Mouse (Mus musculus): ENCODE data around the gene Camk2b. TPM values are rescaled to one million over a fixed set of nuclear protein-coding genes. Genes with fewer than 3 reads are reported as not detected.
"Not testable (repeated sequence)": the region's sequence is repeated elsewhere in the genome, so short reads cannot be mapped to it uniquely, and the experiment has no call there.

The Camk2b gene
- polyA plus RNA-seq, 1 experiment from 2014 or later, result 4.0 TPM

GRCm38 (mm10) chr11:6007010-6007778 lies 59.0 kb downstream of the Camk2b start:
- not testable (repeated sequence) for H3K9me3 ChIP-seq; H3K4me1 ChIP-seq; H3K9ac ChIP-seq; H3K27ac ChIP-seq; ATAC-seq (ENCODE audit: insufficient read depth, low FRiP score, low read depth); H3K27me3 ChIP-seq (replicated peaks); H3K36me3 ChIP-seq
- 4% methylated on average over 22 of the region's 49 CpGs for WGBS
- Histone ChIP-seq H3K4me2 (peak overlapping the region; percentile 55), H3K4me3 (replicated peaks) (peak overlapping the region; percentile 44)

GRCm38 (mm10) chr11:6006351-6007009 lies 59.7 kb downstream of the Camk2b start:
- Histone ChIP-seq H3K4me2 (peak overlapping the region; percentile 55), H3K4me1 (peaks cover 16% of the 10 kb centered on the region), H3K4me3 (replicated peaks) (peak overlapping the region; percentile 44)
- H3K9me3 ChIP-seq; ATAC-seq (ENCODE audit: insufficient read depth, low FRiP score, low read depth); H3K9ac ChIP-seq; H3K27ac ChIP-seq; H3K36me3 ChIP-seq; H3K27me3 ChIP-seq (replicated peaks): not testable (repeated sequence)
- 8% methylated on average over 40 of the region's 44 CpGs for WGBS

GRCm38 (mm10) chr11:6005374-6006043 lies 60.7 kb downstream of the Camk2b start:
- H3K4me2 ChIP-seq; H3K4me3 ChIP-seq (replicated peaks); H3K36me3 ChIP-seq; H3K27me3 ChIP-seq (replicated peaks); H3K9ac ChIP-seq; H3K9me3 ChIP-seq: not testable (repeated sequence)
- WGBS, result 18% methylated on average over 1 of the region's 4 CpGs
- Histone ChIP-seq H3K27ac (peak overlapping the region; percentile 63; the same call in 1 of the 2 replicates), H3K4me1 (peaks cover 25% of the 10 kb centered on the region)
- peak; percentile 24; the same call in 1 of the 2 replicates for ATAC-seq (ENCODE audit: insufficient read depth, low FRiP score, low read depth)

GRCm38 (mm10) chr11:6003046-6003639 lies 63.0 kb downstream of the Camk2b start:
- Histone ChIP-seq H3K27me3 (replicated peaks) (no peaks in the 10 kb centered on the region), H3K4me1 (peaks cover 37% of the 10 kb centered on the region), H3K9me3 (no peaks in the 10 kb centered on the region), H3K27ac (no peak overlapping the region), H3K4me3 (replicated peaks) (no peak overlapping the region), H3K36me3 (no peaks in the 10 kb centered on the region), H3K9ac (no peak overlapping the region), H3K4me2 (no peak overlapping the region)
- ATAC-seq (ENCODE audit: insufficient read depth, low FRiP score, low read depth), result no peak
- 43% methylated on average over 2 of the region's 2 CpGs for WGBS

- Histone ChIP-seq H3K4me2 (no peak overlapping the region), H3K9me3 (no peaks in the 10 kb centered on the region), H3K9ac (no peak overlapping the region), H3K27ac (peak overlapping the region; percentile 91; the same call in 1 of the 2 replicates), H3K4me1 (peaks cover 37% of the 10 kb centered on the region), H3K27me3 (replicated peaks) (no peaks in the 10 kb centered on the region), H3K36me3 (no peaks in the 10 kb centered on the region), H3K4me3 (replicated peaks) (no peak overlapping the region)
- peak; percentile 17; the same call in 1 of the 2 replicates for ATAC-seq (ENCODE audit: insufficient read depth, low FRiP score, low read depth)
- WGBS, result 75% methylated on average over 9 of the region's 9 CpGs
Observed at GRCm38 (mm10) chr11:6001981-6002649, 64.0 kb downstream of the Camk2b start.

- H3K4me2 ChIP-seq, result 0 out of 2 replicates have a peak overlapping the region, but pooled peaks have one; percentile 0
- peak overlapping the region; percentile 91 for H3K27ac ChIP-seq
- no peaks in the 10 kb centered on the region for H3K9me3 ChIP-seq
- WGBS, result 75% methylated on average over 14 of the region's 14 CpGs
- no peak overlapping the region for H3K9ac ChIP-seq
- no peaks in the 10 kb centered on the region for H3K36me3 ChIP-seq
- no peak overlapping the region for H3K4me3 ChIP-seq (replicated peaks)
- peaks cover 37% of the 10 kb centered on the region for H3K4me1 ChIP-seq
- no peaks in the 10 kb centered on the region for H3K27me3 ChIP-seq (replicated peaks)
- ATAC-seq (ENCODE audit: insufficient read depth, low FRiP score, low read depth), result no peak
Observed at GRCm38 (mm10) chr11:6000961-6001682, 65.0 kb downstream of the Camk2b start.

GRCm38 (mm10) chr11:5999832-6000771 lies 66.1 kb downstream of the Camk2b start:
- peaks cover 37% of the 10 kb centered on the region for H3K4me1 ChIP-seq
- no peak overlapping the region for H3K4me3 ChIP-seq (replicated peaks)
- no peaks in the 10 kb centered on the region for H3K27me3 ChIP-seq (replicated peaks)
- no peaks in the 10 kb centered on the region for H3K9me3 ChIP-seq
- 2% methylated on average over 8 of the region's 8 CpGs for WGBS
- ATAC-seq (ENCODE audit: insufficient read depth, low FRiP score, low read depth), result peak; percentile 88
- no peaks in the 10 kb centered on the region for H3K36me3 ChIP-seq
- no peak overlapping the region; the same call in 1 of the 2 replicates for H3K9ac ChIP-seq
- 0 out of 2 replicates have a peak overlapping the region, but pooled peaks have one; percentile 13 for H3K4me2 ChIP-seq
- H3K27ac ChIP-seq, result peak overlapping the region; percentile 91

GRCm38 (mm10) chr11:5998472-5998871 lies 67.7 kb downstream of the Camk2b start:
- Histone ChIP-seq H3K4me2 (no peak overlapping the region), H3K27ac (no peak overlapping the region), H3K9me3 (no peaks in the 10 kb centered on the region), H3K27me3 (replicated peaks) (no peaks in the 10 kb centered on the region), H3K9ac (no peak overlapping the region), H3K4me1 (peaks cover 30% of the 10 kb centered on the region), H3K36me3 (no peaks in the 10 kb centered on the region), H3K4me3 (replicated peaks) (no peak overlapping the region)
- ATAC-seq (ENCODE audit: insufficient read depth, low FRiP score, low read depth), result no peak
- 97% methylated on average over 2 of the region's 2 CpGs for WGBS

- H3K4me1 ChIP-seq, result peaks cover 16% of the 10 kb centered on the region
- no peak overlapping the region for H3K4me2 ChIP-seq
- WGBS, result 20% methylated on average over 8 of the region's 8 CpGs
- no peak overlapping the region for H3K27ac ChIP-seq
- no peaks in the 10 kb centered on the region for H3K36me3 ChIP-seq
- no peaks in the 10 kb centered on the region for H3K27me3 ChIP-seq (replicated peaks)
- no peak overlapping the region for H3K9ac ChIP-seq
- H3K9me3 ChIP-seq, result no peaks in the 10 kb centered on the region
- no peak overlapping the region for H3K4me3 ChIP-seq (replicated peaks)
- no peak for ATAC-seq (ENCODE audit: insufficient read depth, low FRiP score, low read depth)
Observed at GRCm38 (mm10) chr11:5995989-5996388, 70.2 kb downstream of the Camk2b start.

- no peak for ATAC-seq (ENCODE audit: insufficient read depth, low FRiP score, low read depth)
- H3K9me3 ChIP-seq, result no peaks in the 10 kb centered on the region
- H3K4me1 ChIP-seq, result peaks cover 5% of the 10 kb centered on the region; the same call in 1 of the 2 replicates
- no peaks in the 10 kb centered on the region for H3K36me3 ChIP-seq
- 69% methylated on average over 3 of the region's 3 CpGs for WGBS
- no peak overlapping the region for H3K27ac ChIP-seq
- no peak overlapping the region for H3K4me3 ChIP-seq (replicated peaks)
- no peak overlapping the region for H3K4me2 ChIP-seq
- H3K9ac ChIP-seq, result no peak overlapping the region
- no peaks in the 10 kb centered on the region for H3K27me3 ChIP-seq (replicated peaks)
Observed at GRCm38 (mm10) chr11:5994880-5995279, 71.3 kb downstream of the Camk2b start.
